Mouse (Mus musculus): ENCODE measurements around the gene Trp73.

Gene Trp73

GRCm38 (mm10) chr4:154028646-154029045 is 111.4 kb downstream of the Trp73 start:
- DNase-seq (ENCODE audit: low spot score): no peak

DNA sequence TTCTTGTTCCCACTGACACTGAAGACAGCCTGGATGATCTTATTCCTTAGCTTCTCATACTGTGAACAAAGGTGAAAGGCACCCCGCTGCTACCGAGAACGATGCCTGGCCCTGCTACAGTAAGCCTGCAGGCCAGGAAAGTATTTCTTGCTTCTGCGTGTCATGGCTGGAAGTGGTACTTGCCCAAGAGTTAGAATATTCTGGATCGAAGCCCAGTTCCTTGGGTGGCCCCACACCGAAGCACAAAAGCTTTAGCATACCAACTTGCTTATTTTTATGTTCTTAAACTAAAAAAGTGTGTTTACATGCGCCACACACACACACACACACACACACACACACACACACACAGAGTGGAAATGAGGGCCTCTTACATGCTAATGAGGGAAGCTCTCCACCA is 111.9 kb downstream of the Trp73 start:
- DNase-seq (ENCODE audit: low spot score): no peak

GRCm38 (mm10) chr4:154026441-154026761 is 113.6 kb downstream of the Trp73 start:
- no peak for DNase-seq (ENCODE audit: low spot score)

- peak; percentile 85 for DNase-seq (ENCODE audit: low spot score)
Observed at GRCm38 (mm10) chr4:154025641-154026440, 114.2 kb downstream of the Trp73 start, which contains the start of gene Smim1. Smim1 (minus strand) TSS chr4:154026230.

DNA sequence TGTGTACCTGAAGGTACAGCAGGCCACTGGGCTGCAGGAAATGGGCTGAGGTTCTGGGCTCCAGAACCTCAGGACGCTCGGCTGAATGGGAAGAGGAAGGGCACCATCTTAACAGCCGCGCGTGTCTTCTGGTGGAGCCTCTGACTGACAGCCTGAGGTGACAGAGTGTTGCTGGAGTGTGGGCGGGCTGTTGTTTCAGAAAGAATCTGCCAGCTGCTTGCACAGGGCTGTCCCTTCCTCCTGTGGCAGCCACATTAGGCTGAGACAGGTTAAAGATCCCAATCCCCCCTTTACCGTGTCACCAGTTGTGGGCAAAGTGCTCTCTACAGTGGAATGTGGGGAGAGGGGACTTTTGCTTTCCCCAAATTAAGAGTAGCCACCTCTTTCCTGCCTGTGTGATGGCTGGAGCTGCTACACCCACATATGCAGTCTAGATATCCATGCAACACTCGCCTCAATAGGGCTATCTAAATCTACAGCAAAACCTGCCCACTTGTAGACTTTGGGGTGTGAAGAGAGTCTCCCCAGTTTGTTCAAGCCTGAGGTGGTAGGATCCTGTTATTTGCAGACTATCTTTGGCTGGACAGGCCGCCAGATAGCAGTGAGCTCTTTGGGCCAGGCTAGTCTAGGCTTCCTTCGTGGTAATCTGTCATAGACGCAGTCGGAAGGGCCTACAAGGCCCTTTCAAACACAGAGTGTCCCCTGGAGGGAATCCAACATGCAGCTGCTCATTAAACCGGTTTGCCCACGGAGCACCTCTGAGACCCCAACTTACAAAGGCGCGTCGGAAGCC is 115.1 kb downstream of the Trp73 start:
- no peak for DNase-seq (ENCODE audit: low spot score)

GRCm38 (mm10) chr4:154023754-154024601 is 116.0 kb downstream of the Trp73 start:
- peak; percentile 60 for DNase-seq (ENCODE audit: low spot score)

DNA sequence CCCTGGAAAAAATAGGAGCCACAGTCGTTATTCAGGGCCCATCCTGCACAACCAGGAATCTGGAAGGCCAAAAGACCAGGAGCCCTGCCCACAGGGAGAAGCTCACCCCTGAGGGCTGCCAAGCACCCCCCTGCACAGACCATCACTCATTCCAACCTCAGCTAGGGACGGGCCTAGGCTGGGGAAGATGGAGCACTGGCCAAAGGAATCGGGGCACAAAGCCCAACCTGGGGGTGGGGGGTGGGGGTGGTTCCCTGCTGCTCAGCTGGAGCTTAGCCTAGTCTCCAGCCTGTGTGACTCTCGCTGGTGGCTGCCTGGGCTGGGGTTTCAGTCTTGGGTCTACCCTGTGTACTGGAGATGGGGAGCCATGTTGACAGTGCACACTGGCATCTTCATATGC is 117.2 kb downstream of the Trp73 start:
- DNase-seq (ENCODE audit: low spot score): no peak

DNA sequence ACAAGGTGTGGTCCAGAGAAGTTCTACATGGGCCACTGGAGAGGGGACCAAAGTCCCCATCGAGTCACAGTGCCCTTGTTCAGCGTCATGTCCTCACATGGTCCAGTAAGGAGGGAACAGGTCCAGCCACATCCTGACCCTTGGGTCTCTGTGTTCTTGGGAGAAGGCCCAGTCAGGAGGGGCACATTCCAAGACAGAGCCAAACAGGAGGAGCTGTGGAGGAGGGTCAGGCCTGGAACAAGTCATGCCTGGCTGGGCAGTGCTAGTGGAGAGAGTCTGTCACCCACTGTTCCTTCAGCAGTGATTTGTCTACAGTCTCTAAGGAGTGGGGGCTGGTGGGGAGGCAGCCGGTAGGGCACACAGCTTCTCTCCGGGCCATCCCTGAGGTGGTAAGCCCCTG is 117.6 kb downstream of the Trp73 start:
- DNase-seq (ENCODE audit: low spot score): peak; percentile 61

DNA sequence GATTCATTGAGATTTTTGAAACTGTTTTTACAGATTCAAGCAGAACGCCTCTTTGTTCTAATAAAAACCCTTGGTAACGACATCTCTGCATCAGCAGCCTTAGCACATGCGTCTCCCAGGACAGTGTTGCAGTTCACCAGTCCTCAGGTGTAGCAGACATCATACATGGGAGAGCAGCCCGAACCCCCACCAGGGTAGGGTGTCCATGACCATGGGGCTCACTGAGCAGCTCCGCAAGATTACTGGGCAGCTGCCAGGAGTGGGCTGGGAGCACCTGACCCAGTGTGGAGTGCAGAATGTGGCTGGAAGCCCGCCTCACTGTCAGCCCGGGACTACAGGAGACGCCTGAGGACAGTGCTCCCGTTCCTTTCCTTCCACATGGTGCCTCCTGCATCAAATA is 118.6 kb downstream of the Trp73 start:
- DNase-seq (ENCODE audit: low spot score): no peak

- peak; percentile 54 for DNase-seq (ENCODE audit: low spot score)
Observed at GRCm38 (mm10) chr4:154019571-154019970, 120.4 kb downstream of the Trp73 start.

GRCm38 (mm10) chr4:154015476-154015875 is 124.5 kb downstream of the Trp73 start:
- DNase-seq (ENCODE audit: low spot score): no peak

- DNase-seq (ENCODE audit: low spot score): peak; percentile 41
Observed at GRCm38 (mm10) chr4:154012132-154012882, 127.7 kb downstream of the Trp73 start.

GRCm38 (mm10) chr4:154011646-154012089 is 128.3 kb downstream of the Trp73 start, which contains the start of gene Lrrc47:
Lrrc47 (plus strand) TSS chr4:154011731.
- DNase-seq (ENCODE audit: low spot score): peak; percentile 82

- no peak for DNase-seq (ENCODE audit: low spot score)
Observed at GRCm38 (mm10) chr4:154010907-154011645, 128.9 kb downstream of the Trp73 start.

- DNase-seq (ENCODE audit: low spot score): no peak
Observed at GRCm38 (mm10) chr4:154007759-154008158, 132.2 kb downstream of the Trp73 start.

DNA sequence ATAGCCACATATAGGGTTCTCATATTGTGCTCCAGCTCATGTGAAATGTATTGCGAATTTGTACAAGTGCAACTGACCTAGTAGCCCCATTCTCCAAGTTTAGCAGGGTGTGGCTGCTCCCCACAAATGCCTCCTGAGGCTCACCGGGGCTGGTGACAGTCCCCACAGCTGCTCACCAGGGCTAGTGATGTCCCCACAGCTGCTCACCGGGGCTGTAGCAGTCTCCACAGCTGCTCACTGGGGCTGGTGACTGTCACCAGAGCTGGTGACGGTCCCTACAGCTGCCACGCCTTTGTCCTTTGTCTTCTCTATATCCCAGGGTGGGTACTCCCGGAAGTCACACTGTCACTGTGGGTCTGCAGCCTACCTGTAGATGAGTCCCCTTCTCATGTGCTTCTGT is 133.7 kb downstream of the Trp73 start:
- no peak for DNase-seq (ENCODE audit: low spot score)
